Mouse (Mus musculus) intestine, embryonic 15.5 days (tissue): ENCODE data around the gene Map4k2. TPM values are rescaled to one million over a fixed set of nuclear protein-coding genes. Genes with fewer than 3 reads are reported as not detected.

Experiments used
- ATAC-seq: fragments of 200-750 bp; cut with Nextera tagmentation; 2 replicates; pipeline ENCODE4 v1.8.0; 2017; ENCODE audit warnings: moderate TSS enrichment, moderate library complexity
- H3K27ac ChIP-seq: fragments of 300-500 bp; sonication (generic); 2 replicates; pipeline ENCODE4 v1.5.1; 2015; ENCODE audit warnings: mild to moderate bottlenecking, inconsistent platforms
- H3K27me3 ChIP-seq: fragments of 300-500 bp; sonication (generic); replicated peaks from 2 replicates; pipeline ENCODE4 v1.6.1; 2015; ENCODE audit warnings: inconsistent platforms
- H3K36me3 ChIP-seq: fragments of 300-500 bp; sonication (generic); 2 replicates; pipeline ENCODE4 v1.6.1; 2015; ENCODE audit warnings: inconsistent platforms
- H3K4me1 ChIP-seq: fragments of 300-500 bp; sonication (generic); replicated peaks from 2 replicates; pipeline ENCODE4 v1.6.1; 2015; ENCODE audit warnings: inconsistent platforms
- H3K4me2 ChIP-seq: fragments of 300-500 bp; sonication (generic); replicated peaks from 2 replicates; pipeline ENCODE4 v1.6.1; 2015; ENCODE audit warnings: mild to moderate bottlenecking, inconsistent platforms
- H3K4me3 ChIP-seq: fragments of 300-500 bp; sonication (generic); replicated peaks from 2 replicates; pipeline ENCODE4 v1.5.1; 2015; ENCODE audit warnings: inconsistent platforms
- H3K9ac ChIP-seq: fragments of 300-500 bp; sonication (generic); 2 replicates; pipeline ENCODE4 v1.6.1; 2015; ENCODE audit warnings: inconsistent platforms
- H3K9me3 ChIP-seq: fragments of 300-500 bp; sonication (generic); 2 replicates; pipeline ENCODE4 v1.6.1; 2016; ENCODE audit warnings: inconsistent platforms
- WGBS: fragments of 180-500 bp; shearing (Covaris S2); methylation state at CpG from one replicate; pipeline ENCODE4 v1.1.7; 2015; 5-methylcytosine and 5-hydroxymethylcytosine counted together
- polyA plus RNA-seq: library from polyadenylated mRNA; unstranded; fragments of >200 nt; fragmentation: Nextera tagmentation; extraction: Ambion mirVana; gene quantifications from 2 replicates; pipeline ENCODE4 v1.2.1, GENCODE M21; 2015

The Map4k2 gene
- polyA plus RNA-seq = 8.8 and 11.0 TPM in 2 replicates

DNA sequence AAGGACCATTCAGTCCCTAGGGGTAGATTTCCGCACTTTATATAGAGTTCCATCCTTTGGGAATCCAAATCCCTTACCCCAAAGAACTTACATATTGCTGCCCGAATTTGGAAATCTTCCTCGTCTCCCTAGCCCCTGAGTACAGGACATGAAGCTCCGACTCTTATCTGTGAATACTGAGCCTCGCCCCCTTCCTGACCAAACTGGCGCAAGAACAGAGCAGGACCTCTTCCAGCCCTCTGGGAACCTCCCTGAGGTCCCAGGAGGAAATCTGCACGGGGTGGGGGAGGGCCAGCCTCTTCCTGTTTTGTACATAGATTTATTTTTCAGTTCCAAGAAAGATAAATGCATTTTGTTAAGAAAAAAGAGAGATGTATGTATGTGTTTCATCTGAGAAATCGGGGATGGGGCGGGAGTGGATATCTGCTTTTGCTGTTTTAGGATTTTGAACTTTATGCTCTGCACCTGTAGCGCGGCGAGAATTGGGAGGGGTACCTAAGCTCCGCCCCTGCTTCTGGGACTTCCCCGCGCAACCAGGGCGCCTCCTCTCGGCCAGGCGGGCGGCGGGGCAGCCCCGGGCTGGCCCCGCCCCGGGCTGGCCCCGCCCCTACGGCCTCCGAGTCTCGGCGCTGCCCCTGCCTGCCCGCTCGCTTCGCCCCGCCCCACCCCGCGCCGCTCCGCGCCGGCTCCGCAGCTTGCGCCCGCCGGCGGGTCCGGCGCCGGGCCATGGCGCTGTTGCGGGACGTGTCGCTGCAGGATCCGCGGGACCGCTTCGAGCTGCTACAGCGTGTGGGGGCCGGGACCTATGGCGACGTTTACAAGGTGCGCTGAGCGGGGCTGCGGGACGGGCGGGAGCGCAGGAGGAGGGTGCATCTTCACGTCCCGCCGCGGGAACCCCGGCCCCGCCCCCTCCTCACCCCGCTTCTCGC is at the start of gene Map4k2:
Gene Map4k2 (plus strand): TSS at position 612 of the 929 bp plus-strand sequence.
- WGBS = 4% methylated on average over 72 of the region's 72 CpGs
- Histone ChIP-seq H3K4me3 (peak within 1 kb of the TSS; percentile 73), H3K4me2 (peak within 1 kb of the TSS; percentile 92), H3K9ac (peak within 1 kb of the TSS; percentile 78), H3K9me3 (no peaks in the 10 kb centered on the region), H3K4me1 (peaks cover 35% of the 10 kb centered on the region), H3K27ac (peak within 1 kb of the TSS; percentile 39; the same call in 1 of the 2 replicates), H3K27me3 (no peaks in the 10 kb centered on the region), H3K36me3 (peaks cover 43% of the 10 kb centered on the region)
- peak; percentile 91 for ATAC-seq

DNA sequence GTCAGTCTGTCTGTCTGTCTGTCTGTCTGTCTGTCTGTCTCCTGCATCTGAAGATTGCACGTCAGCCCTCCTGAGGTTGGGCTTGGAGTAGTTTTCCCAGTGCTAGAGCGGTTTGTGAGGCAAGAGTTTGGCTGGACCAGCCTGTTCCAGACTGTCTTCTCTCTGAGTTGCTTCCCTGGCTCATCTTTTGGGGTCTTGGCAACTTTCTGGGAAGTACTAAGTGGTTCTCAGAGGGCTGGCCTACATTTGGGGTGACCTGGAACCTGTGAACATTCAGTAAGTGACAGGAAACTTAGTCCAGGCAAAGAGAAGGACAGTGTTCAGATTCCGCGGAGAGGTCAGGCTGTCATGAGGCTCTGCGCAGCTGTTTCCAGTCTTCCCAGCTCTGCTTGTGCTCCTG is 48.7 kb upstream of the Map4k2 start:
- no peaks in the 10 kb centered on the region for H3K27me3 ChIP-seq

DNA sequence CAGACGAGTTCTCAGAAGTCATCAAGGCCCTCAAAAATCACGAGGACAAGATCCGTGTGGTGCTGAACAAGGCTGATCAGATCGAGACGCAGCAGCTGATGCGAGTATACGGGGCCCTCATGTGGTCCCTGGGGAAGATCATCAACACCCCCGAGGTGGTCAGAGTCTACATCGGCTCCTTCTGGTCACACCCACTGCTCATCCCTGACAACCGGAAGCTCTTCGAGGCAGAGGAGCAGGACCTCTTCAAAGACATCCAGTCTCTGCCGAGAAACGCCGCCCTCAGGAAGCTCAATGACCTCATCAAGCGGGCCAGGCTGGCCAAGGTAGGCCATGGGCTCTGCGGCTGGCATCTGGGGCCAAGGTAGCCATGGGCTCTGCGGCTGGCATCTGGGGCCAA is 46.6 kb upstream of the Map4k2 start:
- no peak overlapping the region for H3K4me3 ChIP-seq
- 91% methylated on average over 17 of the region's 17 CpGs for WGBS
- ATAC-seq = no peak
- H3K9me3 ChIP-seq = no peaks in the 10 kb centered on the region
- peaks cover 39% of the 10 kb centered on the region for H3K36me3 ChIP-seq
- H3K4me2 ChIP-seq = no peak overlapping the region
- H3K4me1 ChIP-seq = peaks cover 17% of the 10 kb centered on the region
- H3K27ac ChIP-seq = no peak overlapping the region
- no peaks in the 10 kb centered on the region for H3K27me3 ChIP-seq
- no peak overlapping the region for H3K9ac ChIP-seq

More for the DNA sequence above, 48.7 kb upstream of the Map4k2 start:
- Histone ChIP-seq H3K9ac (0 out of 2 replicates have a peak overlapping the region, but pooled peaks have one; percentile 20), H3K4me2 (no peak overlapping the region), H3K4me1 (peaks cover 24% of the 10 kb centered on the region), H3K36me3 (peaks cover 24% of the 10 kb centered on the region), H3K4me3 (no peak overlapping the region), H3K27ac (peak overlapping the region; percentile 92), H3K9me3 (no peaks in the 10 kb centered on the region)
- 82% methylated on average over 5 of the region's 5 CpGs for WGBS
- ATAC-seq = no peak

DNA sequence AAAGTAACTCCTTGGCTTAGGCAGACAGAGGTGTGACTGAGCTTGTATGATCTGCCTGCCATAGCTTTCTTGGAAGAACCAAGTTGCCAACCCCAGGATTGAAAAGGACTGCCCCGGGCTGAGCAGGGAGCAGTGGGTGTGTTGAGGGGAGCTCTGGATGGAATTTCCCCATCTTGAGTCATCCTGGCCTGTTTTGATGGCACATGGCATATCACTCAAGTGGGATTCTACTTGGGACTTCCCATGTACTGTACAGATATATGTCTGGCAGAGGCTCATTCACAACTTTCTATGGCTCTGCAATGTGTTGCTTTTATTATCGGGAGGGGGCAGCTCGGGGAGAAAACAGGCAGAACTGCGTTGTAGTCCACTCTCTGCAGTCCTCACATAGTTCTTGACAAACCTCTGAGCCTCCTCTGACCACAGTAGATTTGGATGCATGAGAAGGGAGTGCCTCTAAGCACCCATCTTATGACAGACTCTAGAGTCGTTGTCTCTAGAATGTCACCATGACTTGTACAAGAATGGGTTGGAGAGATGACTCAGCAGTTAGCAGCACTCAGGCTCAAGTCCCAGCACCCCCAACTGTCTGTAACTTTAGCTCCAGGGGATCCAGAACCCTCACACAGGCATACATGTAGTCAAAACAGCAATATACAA is 44.3 kb upstream of the Map4k2 start:
- H3K4me2 ChIP-seq = no peak overlapping the region
- H3K27me3 ChIP-seq = no peaks in the 10 kb centered on the region
- no peak overlapping the region for H3K4me3 ChIP-seq
- no peak overlapping the region for H3K9ac ChIP-seq
- ATAC-seq = no peak
- 89% methylated on average over 5 of the region's 5 CpGs for WGBS
- H3K27ac ChIP-seq = no peak overlapping the region
- peaks cover 6% of the 10 kb centered on the region for H3K4me1 ChIP-seq
- H3K9me3 ChIP-seq = no peaks in the 10 kb centered on the region
- peaks cover 40% of the 10 kb centered on the region for H3K36me3 ChIP-seq

DNA sequence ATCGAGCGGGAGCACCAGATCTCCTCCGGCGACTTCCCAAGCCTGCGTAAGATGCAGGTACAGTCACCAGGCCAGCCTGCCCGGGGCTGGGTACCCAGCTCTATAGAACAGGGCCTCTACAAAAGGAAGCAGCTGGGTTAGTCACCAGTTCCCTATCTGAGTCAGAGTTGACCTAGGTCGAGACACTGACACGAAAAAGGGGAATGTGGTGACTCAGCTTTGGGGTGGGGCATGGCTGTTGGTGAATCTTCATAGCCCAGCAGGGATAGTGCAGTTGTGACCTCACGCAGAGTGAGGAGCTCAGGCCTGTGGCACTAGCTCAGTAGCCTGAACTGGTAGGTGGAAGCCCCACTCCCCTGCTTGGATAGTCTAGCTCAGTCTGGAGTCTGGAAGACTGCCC is 43.3 kb upstream of the Map4k2 start:
- Histone ChIP-seq H3K36me3 (peaks cover 40% of the 10 kb centered on the region), H3K4me3 (no peak overlapping the region), H3K9me3 (no peaks in the 10 kb centered on the region), H3K27me3 (no peaks in the 10 kb centered on the region), H3K27ac (0 out of 2 replicates have a peak overlapping the region, but pooled peaks have one; percentile 19), H3K4me1 (no peaks in the 10 kb centered on the region), H3K4me2 (no peak overlapping the region), H3K9ac (no peak overlapping the region)
- 80% methylated on average over 9 of the region's 9 CpGs for WGBS
- no peak for ATAC-seq

DNA sequence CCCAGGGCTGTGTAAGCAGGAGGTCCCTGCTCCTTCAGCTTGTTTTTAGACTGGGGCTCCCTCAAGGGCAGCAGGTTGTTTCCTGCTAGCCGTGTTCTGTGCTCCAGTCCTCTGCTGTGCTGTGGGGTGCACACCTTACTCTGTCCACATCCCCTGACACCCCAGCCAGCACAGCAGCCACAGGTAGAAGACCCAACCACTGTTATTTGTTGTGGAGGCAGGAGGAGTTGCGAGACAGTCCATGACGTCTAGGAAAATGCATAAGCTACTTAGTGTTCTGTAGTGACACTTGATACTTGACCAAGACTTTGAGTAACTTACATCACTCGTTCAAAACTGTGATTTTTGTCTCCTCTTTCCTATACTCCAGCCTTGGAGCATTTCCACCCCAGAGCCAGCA is 41.9 kb upstream of the Map4k2 start:
- ATAC-seq = no peak
- Histone ChIP-seq H3K36me3 (peaks cover 40% of the 10 kb centered on the region), H3K27me3 (no peaks in the 10 kb centered on the region), H3K4me2 (no peak overlapping the region), H3K4me1 (no peaks in the 10 kb centered on the region), H3K27ac (0 out of 2 replicates have a peak overlapping the region, but pooled peaks have one; percentile 44), H3K9me3 (no peaks in the 10 kb centered on the region), H3K9ac (no peak overlapping the region), H3K4me3 (no peak overlapping the region)
- WGBS = 83% methylated on average over 4 of the region's 4 CpGs

DNA sequence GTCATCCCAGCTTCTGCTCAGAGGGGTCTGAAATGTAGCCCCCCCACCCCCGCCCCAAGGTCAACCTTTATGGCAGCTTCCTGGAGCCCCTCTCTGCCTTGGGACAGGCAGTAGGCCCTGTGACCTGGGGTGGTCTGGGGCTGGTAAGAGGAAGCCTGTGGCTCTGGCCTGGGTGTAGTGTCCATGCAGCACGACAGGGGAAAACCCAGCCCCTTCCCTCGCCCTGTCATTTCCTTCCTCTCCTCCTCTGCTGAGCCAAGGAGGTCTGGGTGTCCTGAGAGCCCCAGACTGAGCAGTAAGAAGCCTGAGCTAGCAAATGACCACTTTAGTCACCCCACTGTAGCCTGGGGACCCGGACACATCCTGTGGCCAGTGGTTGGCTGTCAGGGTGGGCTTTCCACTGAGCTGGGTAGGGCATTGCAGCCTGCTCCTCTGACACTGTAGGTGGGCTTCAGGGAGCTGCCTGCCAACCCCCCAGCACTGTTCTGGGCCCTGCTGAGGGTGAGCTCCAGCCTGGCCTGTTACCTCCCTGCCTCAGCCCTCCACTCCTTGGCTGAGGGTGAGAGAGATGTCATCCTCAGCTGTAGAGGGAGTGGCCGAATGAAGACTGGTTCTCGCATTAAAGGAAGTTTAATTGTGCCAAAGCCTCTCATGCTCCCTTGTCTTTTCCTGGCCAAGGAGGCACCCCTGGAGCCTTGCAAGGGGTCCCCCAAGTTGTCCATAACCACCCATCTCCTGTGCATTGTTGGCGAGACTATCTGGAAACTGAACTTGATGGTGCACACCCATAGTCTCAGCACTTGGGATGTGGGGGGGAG is 41.3 kb upstream of the Map4k2 start:
- Histone ChIP-seq H3K9ac (no peak overlapping the region), H3K27me3 (no peaks in the 10 kb centered on the region), H3K4me3 (no peak overlapping the region), H3K36me3 (peaks cover 39% of the 10 kb centered on the region), H3K4me2 (no peak overlapping the region), H3K9me3 (no peaks in the 10 kb centered on the region), H3K4me1 (no peaks in the 10 kb centered on the region), H3K27ac (peak overlapping the region; percentile 44; the same call in 1 of the 2 replicates)
- 76% methylated on average over 7 of the region's 7 CpGs for WGBS
- ATAC-seq = no peak

DNA sequence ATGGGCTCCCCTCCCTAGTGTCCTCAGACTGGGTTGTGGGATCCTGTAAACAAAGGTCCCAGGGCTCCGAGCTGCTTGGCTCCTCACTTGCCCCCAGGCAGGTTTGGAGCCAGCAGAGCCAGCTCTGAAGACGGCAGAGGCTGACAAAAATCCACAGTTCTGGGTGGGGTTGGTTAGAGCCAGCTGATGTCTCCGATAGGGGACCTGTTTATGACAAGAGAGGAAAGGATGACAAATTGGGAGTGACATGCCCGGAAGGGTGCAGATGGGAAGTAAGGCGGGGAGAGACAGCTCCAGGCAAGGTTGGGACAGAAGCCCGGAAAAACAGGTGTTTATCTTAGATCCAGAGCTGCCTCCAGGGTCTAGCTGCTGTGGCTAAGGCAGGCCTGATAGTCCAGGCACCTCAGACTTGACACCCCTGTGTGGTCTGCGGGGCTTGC is 40.5 kb upstream of the Map4k2 start:
- H3K27ac ChIP-seq = no peak overlapping the region; the same call in 1 of the 2 replicates
- no peaks in the 10 kb centered on the region for H3K27me3 ChIP-seq
- no peak overlapping the region for H3K4me3 ChIP-seq
- H3K36me3 ChIP-seq = peaks cover 33% of the 10 kb centered on the region
- ATAC-seq = 0 out of 2 replicates have a peak, but pooled peaks have one; percentile 24
- H3K9ac ChIP-seq = no peak overlapping the region
- no peaks in the 10 kb centered on the region for H3K9me3 ChIP-seq
- no peak overlapping the region for H3K4me2 ChIP-seq
- no peaks in the 10 kb centered on the region for H3K4me1 ChIP-seq
- WGBS = 47% methylated on average over 7 of the region's 7 CpGs

DNA sequence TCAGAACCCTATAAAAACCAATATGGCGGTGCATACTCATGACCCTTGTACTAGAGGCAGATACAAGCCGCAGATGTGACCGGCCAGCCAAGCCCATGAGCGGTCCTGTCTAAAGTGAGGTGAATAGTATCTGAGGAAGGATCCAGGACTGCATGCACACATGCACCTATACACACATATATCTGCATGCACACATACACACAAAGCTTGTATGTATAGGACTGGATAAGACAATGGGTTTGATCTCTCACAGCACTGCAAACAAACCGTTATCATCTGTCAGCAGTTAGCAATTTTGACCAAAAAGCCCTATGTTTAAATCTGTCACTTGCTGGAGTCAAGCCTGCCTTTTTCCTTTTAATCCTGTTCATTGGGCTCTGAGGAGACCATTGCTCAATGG is 38.8 kb upstream of the Map4k2 start:
- ATAC-seq = no peak

DNA sequence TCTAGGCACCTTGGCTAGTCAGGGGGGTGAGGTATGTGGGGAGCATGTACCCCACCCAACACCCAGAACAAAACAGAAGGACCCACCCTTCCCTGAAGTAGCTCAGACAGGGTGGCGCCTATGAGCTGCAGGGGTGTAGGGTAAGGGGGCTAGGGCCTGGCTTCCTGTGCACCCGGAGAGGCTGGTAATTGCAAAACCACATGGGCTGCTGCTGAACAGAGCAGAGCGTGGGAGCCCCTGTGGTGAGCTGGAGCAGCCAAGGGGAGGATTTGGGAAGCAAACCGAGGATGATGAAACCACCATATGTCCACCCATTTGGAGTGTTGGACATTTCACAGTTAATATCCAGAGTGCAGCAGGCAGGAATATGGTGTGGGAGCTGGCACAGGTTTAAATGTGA is 38.4 kb upstream of the Map4k2 start:
- no peak overlapping the region for H3K4me3 ChIP-seq
- no peaks in the 10 kb centered on the region for H3K9me3 ChIP-seq
- peaks cover 20% of the 10 kb centered on the region for H3K36me3 ChIP-seq
- no peak overlapping the region for H3K27ac ChIP-seq
- H3K27me3 ChIP-seq = no peaks in the 10 kb centered on the region
- H3K4me1 ChIP-seq = no peaks in the 10 kb centered on the region
- H3K4me2 ChIP-seq = no peak overlapping the region
- H3K9ac ChIP-seq = no peak overlapping the region
- ATAC-seq = no peak
- 43% methylated on average over 4 of the region's 4 CpGs for WGBS

More for the DNA sequence above, 38.8 kb upstream of the Map4k2 start:
- Histone ChIP-seq H3K4me1 (no peaks in the 10 kb centered on the region), H3K27ac (no peak overlapping the region), H3K36me3 (peaks cover 25% of the 10 kb centered on the region), H3K4me2 (no peak overlapping the region), H3K27me3 (no peaks in the 10 kb centered on the region), H3K4me3 (no peak overlapping the region), H3K9me3 (no peaks in the 10 kb centered on the region), H3K9ac (no peak overlapping the region)
- 90% methylated on average over 5 of the region's 5 CpGs for WGBS

DNA sequence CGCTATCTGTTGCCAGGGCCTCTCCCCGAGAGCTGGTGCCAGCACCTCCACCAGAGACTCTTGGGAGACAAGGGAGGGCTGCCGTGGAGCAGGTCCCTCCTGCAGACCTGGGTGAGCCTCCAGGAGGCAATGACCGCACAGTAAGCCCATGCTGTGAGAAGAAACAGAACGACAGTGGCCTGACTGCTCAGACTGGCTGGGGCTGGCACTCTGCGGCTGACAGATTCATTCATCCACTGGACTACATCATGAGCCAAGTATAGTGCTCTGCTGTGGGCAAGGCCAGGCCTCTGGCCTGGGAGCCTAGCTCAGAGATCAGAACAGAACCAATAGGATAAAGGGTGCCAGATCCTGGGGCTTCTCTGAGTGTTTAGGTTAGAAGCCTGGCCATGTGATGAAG is 37.1 kb upstream of the Map4k2 start:
- peaks cover 10% of the 10 kb centered on the region; the same call in 1 of the 2 replicates for H3K4me1 ChIP-seq
- H3K27me3 ChIP-seq = no peaks in the 10 kb centered on the region
- ATAC-seq = no peak
- 74% methylated on average over 6 of the region's 6 CpGs for WGBS
- no peaks in the 10 kb centered on the region for H3K9me3 ChIP-seq
- peaks cover 8% of the 10 kb centered on the region; the same call in 1 of the 2 replicates for H3K36me3 ChIP-seq
- no peak overlapping the region for H3K4me2 ChIP-seq
- H3K9ac ChIP-seq = 0 out of 2 replicates have a peak overlapping the region, but pooled peaks have one; percentile 23
- no peak overlapping the region for H3K27ac ChIP-seq
- H3K4me3 ChIP-seq = no peak overlapping the region
